Mouse (Mus musculus) stomach, postnatal 0 days (tissue): ENCODE data around the gene Dydc1.

Experiments
- CTCF ChIP-seq: IDR thresholded peaks from 2 replicates; pipeline ENCODE4 v1.5.1; 2016; ENCODE audit warnings: antibody characterized with exemption, low read depth, mild to moderate bottlenecking, moderate library complexity
- EP300 ChIP-seq: optimal IDR thresholded peaks from 2 replicates; pipeline ENCODE3; 2016; ENCODE audit warnings: antibody characterized with exemption

DNA sequence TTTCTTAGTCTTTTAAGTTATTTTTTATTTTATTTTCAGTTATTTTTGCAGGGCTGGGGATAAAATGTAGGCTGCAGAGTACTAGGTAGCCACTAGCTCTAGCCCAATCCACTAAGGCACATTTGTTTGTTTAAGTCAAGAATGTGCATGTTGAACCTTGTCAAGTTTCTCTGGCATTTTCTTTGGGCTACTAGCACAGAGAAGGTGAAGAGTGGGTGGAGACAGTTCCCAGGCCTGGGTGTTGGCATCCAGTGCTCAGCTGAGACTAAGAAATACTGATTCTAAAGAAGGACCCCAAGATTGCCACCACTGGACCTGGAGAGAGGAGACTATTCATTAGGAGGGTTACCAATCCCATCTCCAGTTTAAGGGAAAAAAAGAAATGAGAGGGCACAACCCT, 64.3 kb downstream of the Dydc1 start:
- TF ChIP-seq CTCF (no peak), EP300 (no peak)
